Mouse (Mus musculus) ES-E14 (cell line): ENCODE data around the gene Slc25a23. TPM values are rescaled to one million over a fixed set of nuclear protein-coding genes. Genes with fewer than 3 reads are reported as not detected.

Experiments used
- DNase-seq: peaks from one replicate; pipeline ENCODE4 v3.0.0-alpha.2; 2013; ENCODE audit warnings: low read depth, low spot score
- H3K27ac ChIP-seq: 2 replicates; pipeline ENCODE4 v1.5.1; 2012; ENCODE audit warnings: low read depth, mild to moderate bottlenecking, low read length, moderate library complexity, mixed read lengths; ENCODE audit not compliant: poor library complexity, insufficient read depth, severe bottlenecking
- H3K36me3 ChIP-seq: 2 replicates; pipeline ENCODE4 v1.6.1; 2012; ENCODE audit warnings: mild to moderate bottlenecking, low read length, moderate library complexity, mixed read lengths; ENCODE audit not compliant: control insufficient read depth, poor library complexity, insufficient read depth, severe bottlenecking
- H3K4me1 ChIP-seq, 2 experiments: fragments of 150-350 bp in 1 of 2; sonication (generic) in 1 of 2; 2 replicates each; pipeline ENCODE4 v1.6.1; 2012; ENCODE audit warnings: low read length in 2 of 2, mild to moderate bottlenecking in 1 of 2, mixed read lengths in 1 of 2; ENCODE audit not compliant: control insufficient read depth in 2 of 2, insufficient read depth in 2 of 2, poor library complexity in 1 of 2
- H3K4me3 ChIP-seq, 2 experiments: fragments of 150-350 bp in 1 of 2; sonication (generic) in 1 of 2; 2 replicates each; pipeline ENCODE4 v1.5.1; 2012; ENCODE audit warnings: low read length in 2 of 2, low read depth in 1 of 2, mild to moderate bottlenecking in 1 of 2, mixed read lengths in 1 of 2; ENCODE audit not compliant: insufficient read depth in 1 of 2, poor library complexity in 1 of 2, severe bottlenecking in 1 of 2
- H3K9ac ChIP-seq: 2 replicates; pipeline ENCODE4 v1.6.1; 2012; ENCODE audit warnings: low read depth, mild to moderate bottlenecking, low read length, mixed read lengths; ENCODE audit not compliant: poor library complexity, insufficient read depth, severe bottlenecking
- H3K9me3 ChIP-seq: fragments of 150-350 bp; sonication (generic); 2 replicates; pipeline ENCODE4 v1.6.1; 2012; ENCODE audit warnings: low read depth, mild to moderate bottlenecking, low read length; ENCODE audit not compliant: control insufficient read depth, insufficient read depth
- CHD2 ChIP-seq: IDR thresholded peaks from 2 replicates; pipeline ENCODE4 v1.6.1; 2014; ENCODE audit warnings: mild to moderate bottlenecking, low read depth, low read length, inconsistent platforms
- HCFC1 ChIP-seq: IDR thresholded peaks from 2 replicates; pipeline ENCODE4 v1.6.1; 2012; ENCODE audit warnings: low read length, inconsistent platforms, borderline replicate concordance; ENCODE audit not compliant: insufficient read depth
- MAFK ChIP-seq: IDR thresholded peaks from 2 replicates; pipeline ENCODE4 v1.6.1; 2014; ENCODE audit warnings: mild to moderate bottlenecking, low read depth, low read length, inconsistent platforms; ENCODE audit not compliant: insufficient read depth
- ZNF384 ChIP-seq: IDR thresholded peaks from 2 replicates; pipeline ENCODE4 v1.6.1; 2012; ENCODE audit warnings: low read depth, low read length, inconsistent platforms
- in situ Hi-C, 2 experiments: fragments of 600-800 bp; cut with MboI; formaldehyde crosslinking; loops; one replicate each; pipeline ENCODE4 v1.15.1; 2025; ENCODE audit warnings: low sequenced_read_pairs in 2 of 2, inconsistent platforms in 1 of 2; ENCODE audit not compliant: unreplicated experiment in 2 of 2
- total RNA-seq: library from RNA; depleted of rRNA; stranded (reverse); fragments of 300-350 nt; gene quantifications from 2 replicates; pipeline ENCODE4 v1.2.3, GENCODE M21; 2012; rRNA removed

Gene Slc25a23
- total RNA-seq, 1 experiment: 5.9 TPM

DNA sequence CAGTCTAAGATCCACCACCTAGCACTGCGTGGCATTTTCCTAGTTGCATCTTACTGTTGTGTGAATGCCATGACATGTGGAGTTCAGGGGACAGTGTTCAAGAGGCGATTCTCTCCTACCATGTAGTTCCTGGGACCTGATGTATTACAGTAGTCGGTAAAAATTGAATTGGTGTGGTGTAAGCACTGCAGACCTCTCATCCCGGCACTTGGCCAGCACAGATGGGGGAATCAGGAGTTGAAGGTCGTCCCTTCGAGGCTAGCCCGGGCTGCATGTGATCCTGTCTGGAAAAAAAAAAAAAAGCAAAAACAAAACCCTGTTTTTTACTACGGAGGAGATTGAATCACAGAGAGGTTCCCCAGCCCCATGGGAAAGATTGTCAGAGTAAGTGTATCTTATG is 64.6 kb downstream of the Slc25a23 start:
- no peak for TF ChIP-seq HCFC1
- no peak for TF ChIP-seq MAFK
- no peak for TF ChIP-seq CHD2
- no peak for TF ChIP-seq ZNF384
- H3K4me1 ChIP-seq: peaks cover 4 to 10% of the 10 kb centered on the region in 2 experiments; a peak in 2 of 4 replicates
- DNase-seq: no peak
- no peak overlapping the region for H3K4me3 ChIP-seq
- peaks cover 56% of the 10 kb centered on the region for H3K36me3 ChIP-seq
- H3K27ac ChIP-seq: no peak overlapping the region
- H3K9me3 ChIP-seq: no peaks in the 10 kb centered on the region
- in situ Hi-C loops: no loop called here
- no peak overlapping the region for H3K9ac ChIP-seq

Other genes with a start within 250 kb of the Slc25a23 start
- 15.8 and 22.5 TPM in 2 replicates for gene Rfx2, start 228.8 kb downstream of the Slc25a23 start, total RNA-seq
- 0.58 and 0.90 TPM in 2 replicates for gene Acsbg2, start 185.4 kb downstream of the Slc25a23 start, total RNA-seq
- 17.3 and 24.0 TPM in 2 replicates for gene 1700061G19Rik, start 184.4 kb downstream of the Slc25a23 start, total RNA-seq
- gene Mllt1, start 124.4 kb downstream of the Slc25a23 start, total RNA-seq: 24.6 and 25.9 TPM in 2 replicates
- 0.54 and 0.74 TPM in 2 replicates for gene Acer1, start 77.7 kb downstream of the Slc25a23 start, total RNA-seq
- gene Clpp, start 69.6 kb downstream of the Slc25a23 start, total RNA-seq: 185 and 187 TPM in 2 replicates
- 37.1 and 39.5 TPM in 2 replicates for gene Alkbh7, start 62.5 kb downstream of the Slc25a23 start, total RNA-seq
- not detected in 2 replicates for gene Pspn, start 59.8 kb downstream of the Slc25a23 start, total RNA-seq
- 71.6 and 101 TPM in 2 replicates for gene Gtf2f1, start 48.6 kb downstream of the Slc25a23 start, total RNA-seq
- not detected in 2 replicates for gene Gm17949, start 48.4 kb downstream of the Slc25a23 start, total RNA-seq
- 81.7 and 82.3 TPM in 2 replicates for gene Khsrp, start 28.3 kb downstream of the Slc25a23 start, total RNA-seq
- 0.37 and 0.40 TPM in 2 replicates for gene Slc25a41, start 18.2 kb downstream of the Slc25a23 start, total RNA-seq
- gene Crb3, start 758 bp downstream of the Slc25a23 start, total RNA-seq: 6.2 and 15.4 TPM in 2 replicates
- gene Dennd1c, start 18.7 kb upstream of the Slc25a23 start, total RNA-seq: 0.45 and 0.53 TPM in 2 replicates
- gene Tubb4a, start 27.9 kb upstream of the Slc25a23 start, total RNA-seq: 0.32 and 0.89 TPM in 2 replicates
- 8.9 and 10.6 TPM in 2 replicates for gene Tnfsf9, start 45.5 kb upstream of the Slc25a23 start, total RNA-seq
- gene Cd70, start 89.9 kb upstream of the Slc25a23 start, total RNA-seq: 1.2 TPM in 1 of 2 replicates, not detected in the other
- 0.13 TPM in 1 of 2 replicates, not detected in the other for gene Tnfsf14, start 134.3 kb upstream of the Slc25a23 start, total RNA-seq
- 0.22 and 0.37 TPM in 2 replicates for gene C3, start 168.3 kb upstream of the Slc25a23 start, total RNA-seq
- 25.0 and 32.8 TPM in 2 replicates for gene Gpr108, start 188.6 kb upstream of the Slc25a23 start, total RNA-seq
- gene Trip10, start 189.6 kb upstream of the Slc25a23 start, total RNA-seq: 40.6 and 45.5 TPM in 2 replicates
- 1.1 and 1.3 TPM in 2 replicates for gene Vav1, start 219.2 kb upstream of the Slc25a23 start, total RNA-seq